ENCODE assay signal across 8 mouse cellular contexts in the genomic region with DNA sequence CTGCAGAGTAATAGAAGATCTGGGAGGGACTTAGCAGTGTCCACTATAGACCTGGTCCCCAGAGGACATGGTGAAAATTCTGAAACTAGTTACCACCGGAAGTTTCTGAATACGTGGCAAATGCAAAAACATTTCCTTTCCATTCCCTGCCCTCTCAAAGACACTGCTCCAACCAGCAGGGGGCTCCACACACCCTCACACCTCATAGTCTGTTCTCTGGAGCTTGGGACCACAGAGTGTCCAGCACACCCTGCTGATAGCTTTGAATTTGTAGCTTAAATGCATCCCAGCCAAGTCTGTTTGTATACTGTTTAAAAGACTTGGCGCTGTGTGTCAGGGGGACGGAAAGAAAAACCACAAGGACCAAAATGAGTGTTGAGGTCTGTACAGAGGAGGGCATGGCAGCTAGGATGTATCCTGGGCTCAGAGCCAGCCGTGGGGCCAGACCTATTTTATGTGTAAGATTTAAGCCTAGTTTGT.
DNase-seq lines count a peak whose midpoint lies in the region; ATAC-seq and TF ChIP-seq lines count a peak whose summit lies in the region.

No protein-coding gene starts in this region.

- H3K9me3 ChIP-seq in embryonic facial prominence, embryonic 14.5 days (ENCODE audit: control insufficient read depth, low read length): no peaks in the 10 kb centered on the region
- no peaks in the 10 kb centered on the region for H3K9me3 ChIP-seq in limb, embryonic 10.5 days (replicated peaks)

- H3K27me3 ChIP-seq in embryonic facial prominence, embryonic 14.5 days (replicated peaks; ENCODE audit: control insufficient read depth, insufficient read depth, low read length): no peaks in the 10 kb centered on the region
- H3K27me3 ChIP-seq in limb, embryonic 10.5 days (ENCODE audit: low read depth, poor library complexity, severe bottlenecking): no peaks in the 10 kb centered on the region

- WGBS in embryonic facial prominence, embryonic 14.5 days: 60% methylated on average over 5 of the region's 5 CpGs
- WGBS in limb, embryonic 10.5 days: 74% methylated on average over 5 of the region's 5 CpGs

- H3K36me3 ChIP-seq in embryonic facial prominence, embryonic 14.5 days (ENCODE audit: control insufficient read depth, insufficient read depth, low read length): 0 out of 2 replicates have a peak, but pooled peaks cover 9% of the 10 kb centered on the region
- H3K36me3 ChIP-seq in limb, embryonic 10.5 days: peaks cover 12% of the 10 kb centered on the region

- no peak overlapping the region for H3K4me3 ChIP-seq in left cerebral cortex, adult 2 months
- no peak overlapping the region for H3K4me3 ChIP-seq in embryonic facial prominence, embryonic 14.5 days (ENCODE audit: low read depth, low read length)
- H3K4me3 ChIP-seq in limb, embryonic 10.5 days: no peak overlapping the region

- peaks cover 8% of the 10 kb centered on the region for H3K4me1 ChIP-seq in embryonic facial prominence, embryonic 14.5 days (ENCODE audit: control insufficient read depth, insufficient read depth, low read length)
- H3K4me1 ChIP-seq in limb, embryonic 10.5 days: no peaks in the 10 kb centered on the region

- H3K9ac ChIP-seq in embryonic facial prominence, embryonic 14.5 days (ENCODE audit: low read depth, low read length): no peak overlapping the region

- H3K27ac ChIP-seq in left cerebral cortex, adult 2 months: no peak overlapping the region
- H3K27ac ChIP-seq in embryonic facial prominence, embryonic 14.5 days (replicated peaks; ENCODE audit: low read depth, low read length): 0 out of 2 replicates have a peak overlapping the region, but pooled peaks have one; percentile 59
- H3K27ac ChIP-seq in limb, embryonic 10.5 days: no peak overlapping the region

- peak; percentile 89 for ATAC-seq in embryonic facial prominence, embryonic 14.5 days (ENCODE audit: low read depth)

- DNase-seq in left cerebral cortex, adult 2 months (ENCODE audit: extremely low spot score in 1 of 2, low spot score in 2 of 2): peak in 1 of 2 experiments; percentile 30
- DNase-seq in left cerebral cortex, adult 11 months (ENCODE audit: low spot score): no peak
- DNase-seq in WW6 (ENCODE audit: low read depth, low spot score): peak; percentile 4
- peak; percentile 91 for DNase-seq in embryonic facial prominence, embryonic 14.5 days (ENCODE audit: low spot score)
- peak; percentile 79 for DNase-seq in heart, postnatal 4 days
- DNase-seq in limb, embryonic 10.5 days (ENCODE audit: low spot score): peak; percentile 45
- DNase-seq in neural tube, embryonic 10.5 days (ENCODE audit: extremely low spot score, low spot score): peak; percentile 18
- DNase-seq in testis, postnatal 14 days (ENCODE audit: low spot score): peak; percentile 20

- no peak overlapping the region for H3K4me2 ChIP-seq in embryonic facial prominence, embryonic 14.5 days (ENCODE audit: low read depth, low read length)

- peak; percentile 60 for TF ChIP-seq CTCF in left cerebral cortex, adult 2 months (IDR thresholded peaks at IDR 0.05)

- intact Hi-C loops in left cerebral cortex, adult 2 months (cut with DNase I): loop anchor here (2.0 kb wide), 1 partner anchor 123 kb away; no protein-coding TSS in a partner anchor
